Mouse (Mus musculus) hindbrain, postnatal 0 days (tissue): Measurements from ENCODE around the gene Lypla2. TPM values are rescaled to one million over a fixed set of nuclear protein-coding genes. Genes with fewer than 3 reads are reported as not detected.

Experiments used
- ATAC-seq: fragments of 200-750 bp; cut with Nextera tagmentation; 2 replicates; pipeline ENCODE4 v1.8.0; 2017; ENCODE audit warnings: mild to moderate bottlenecking, moderate TSS enrichment, moderate library complexity
- DNase-seq: peaks from one replicate; pipeline ENCODE4 v3.0.0-alpha.2; 2015; ENCODE audit warnings: low spot score
- H3K27ac ChIP-seq: fragments of 300-500 bp; sonication (generic); 2 replicates; pipeline ENCODE4 v1.5.1; 2014; ENCODE audit warnings: mild to moderate bottlenecking
- H3K27me3 ChIP-seq: fragments of 300-500 bp; sonication (generic); 2 replicates; pipeline ENCODE4 v1.6.1; 2014; ENCODE audit warnings: low read length, mixed read lengths; ENCODE audit not compliant: insufficient read depth
- H3K36me3 ChIP-seq: fragments of 300-500 bp; sonication (generic); 2 replicates; pipeline ENCODE4 v1.6.1; 2014; ENCODE audit warnings: low read length, mixed read lengths; ENCODE audit not compliant: insufficient read depth
- H3K4me1 ChIP-seq: fragments of 300-500 bp; sonication (generic); 2 replicates; pipeline ENCODE4 v1.6.1; 2014; ENCODE audit warnings: antibody characterized with exemption, low read length, mixed read lengths; ENCODE audit not compliant: insufficient read depth
- H3K4me2 ChIP-seq: fragments of 300-500 bp; sonication (generic); 2 replicates; pipeline ENCODE4 v1.6.1; 2014; ENCODE audit warnings: low read depth, mild to moderate bottlenecking, low read length, moderate library complexity, mixed read lengths
- H3K4me3 ChIP-seq: fragments of 300-500 bp; sonication (generic); 2 replicates; pipeline ENCODE4 v1.5.1; 2014; ENCODE audit warnings: low read length
- H3K9ac ChIP-seq: fragments of 300-500 bp; sonication (generic); replicated peaks from 2 replicates; pipeline ENCODE4 v1.6.1; 2014; ENCODE audit warnings: mild to moderate bottlenecking, low read length, moderate library complexity, mixed read lengths
- H3K9me3 ChIP-seq: fragments of 300-500 bp; sonication (generic); 2 replicates; pipeline ENCODE4 v1.6.1; 2016; ENCODE audit warnings: low read length, mixed read lengths
- CTCF ChIP-seq: IDR thresholded peaks from 2 replicates; pipeline ENCODE4 v1.5.1; 2016; ENCODE audit warnings: antibody characterized with exemption, control low read depth, low read depth
- WGBS: fragments of 180-500 bp; shearing (Covaris S2); extraction: QIAGEN DNeasy Blood & Tissue Kit; methylation state at CpG from one replicate; pipeline ENCODE4 v1.1.7; 2014; 5-methylcytosine and 5-hydroxymethylcytosine counted together
- polyA plus RNA-seq: library from polyadenylated mRNA; unstranded; fragments of >200 nt; fragmentation: Nextera tagmentation; extraction: Ambion mirVana; gene quantifications from 2 replicates; pipeline ENCODE4 v1.2.1, GENCODE M21; 2015
- total RNA-seq: library from RNA; depleted of rRNA; stranded (reverse); fragments of >200 nt; gene quantifications from 2 replicates; pipeline ENCODE4 v1.2.3, GENCODE M21; 2014; rRNA removed

The Lypla2 gene
- total RNA-seq (135 and 172 TPM in 2 replicates), polyA plus RNA-seq (183 and 186 TPM in 2 replicates)

DNA sequence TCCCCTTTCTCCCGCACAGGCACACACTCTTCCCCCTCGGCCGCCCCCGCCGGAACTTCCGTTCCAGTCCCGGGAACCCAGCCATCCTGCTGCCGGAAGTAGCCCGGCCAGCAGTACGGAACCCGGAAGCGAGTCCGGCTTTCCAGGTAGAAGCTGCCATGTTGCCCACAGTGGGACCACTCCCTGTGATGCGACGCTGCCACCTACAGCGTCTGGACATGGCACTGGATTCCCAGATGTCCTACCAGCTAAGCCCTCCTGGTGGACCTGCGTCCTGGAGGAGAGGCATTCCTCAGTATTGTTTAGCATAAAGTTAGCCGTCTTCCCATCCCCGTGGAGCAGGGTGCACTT, at the start of gene Lypla2:
Gene Lypla2 (minus strand): TSS at position 71 of the 351 bp plus-strand sequence.
- DNase-seq (peak; percentile 93), ATAC-seq (peak; percentile 87)
- H3K9me3 ChIP-seq = no peaks in the 10 kb centered on the region
- peak within 1 kb of the TSS; percentile 76; the same call in 1 of the 2 replicates for H3K27ac ChIP-seq
- peak within 1 kb of the TSS; percentile 94 for H3K9ac ChIP-seq
- no peaks in the 10 kb centered on the region for H3K27me3 ChIP-seq
- under 1% methylated on average over 19 of the region's 19 CpGs for WGBS
- peaks cover 8% of the 10 kb centered on the region for H3K4me1 ChIP-seq
- peak within 1 kb of the TSS; percentile 95 for H3K4me3 ChIP-seq
- peak within 1 kb of the TSS; percentile 96 for H3K4me2 ChIP-seq
- H3K36me3 ChIP-seq = peaks cover 40% of the 10 kb centered on the region
- TF ChIP-seq CTCF = no peak

DNA sequence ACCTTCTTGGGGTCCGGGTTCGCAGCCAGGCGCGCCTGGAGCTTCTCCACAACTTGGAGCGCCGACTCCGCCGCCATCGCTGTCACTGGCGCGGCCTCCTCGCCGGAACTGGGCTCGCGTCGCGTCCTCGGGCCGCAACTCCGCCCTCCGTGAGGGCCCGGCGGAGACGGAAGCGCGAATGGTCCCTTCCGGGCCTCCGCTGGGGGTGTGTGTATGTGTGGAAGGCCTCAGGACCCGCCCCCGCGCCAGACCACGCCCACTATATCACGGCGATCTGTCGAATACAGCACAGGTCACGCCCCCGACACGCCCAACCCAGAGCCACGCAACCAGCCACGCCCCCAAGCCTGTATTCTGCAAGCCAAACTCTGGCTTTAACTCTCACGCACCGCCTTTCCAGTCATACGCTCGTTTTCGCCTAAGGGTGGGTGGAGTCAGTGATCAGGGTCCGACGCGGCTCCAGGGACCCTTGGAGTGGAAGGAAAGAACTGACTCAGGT, 49.2 kb upstream of the Lypla2 start, which contains the start of gene Eloa:
Gene Eloa (minus strand): TSS at position 215 of the 499 bp plus-strand sequence.
- Histone ChIP-seq H3K4me3 (peak within 1 kb of the TSS; percentile 98), H3K27ac (peak within 1 kb of the TSS; percentile 82), H3K4me2 (peak within 1 kb of the TSS; percentile 98), H3K27me3 (no peaks in the 10 kb centered on the region), H3K36me3 (no peaks in the 10 kb centered on the region), H3K4me1 (peaks cover 5% of the 10 kb centered on the region; the same call in 1 of the 2 replicates), H3K9ac (peak within 1 kb of the TSS; percentile 98), H3K9me3 (no peaks in the 10 kb centered on the region)
- under 1% methylated on average over 29 of the region's 48 CpGs for WGBS
- DNase-seq = peak; percentile 98
- peak; percentile 99 for ATAC-seq
- TF ChIP-seq CTCF = no peak; the same call in 1 of the 2 replicates

GRCm38 (mm10) chr4:136020743-136021548, 48.5 kb upstream of the Lypla2 start:
- Histone ChIP-seq H3K27ac (peak overlapping the region; percentile 82), H3K9ac (peak overlapping the region; percentile 98), H3K27me3 (no peaks in the 10 kb centered on the region), H3K4me1 (peaks cover 5% of the 10 kb centered on the region; the same call in 1 of the 2 replicates), H3K4me3 (peak overlapping the region; percentile 98), H3K9me3 (no peaks in the 10 kb centered on the region), H3K36me3 (no peaks in the 10 kb centered on the region), H3K4me2 (peak overlapping the region; percentile 98)
- TF ChIP-seq CTCF = no peak
- ATAC-seq (peak; percentile 78), DNase-seq (peak; percentile 11)
- WGBS = under 1% methylated on average over 49 of the region's 62 CpGs

DNA sequence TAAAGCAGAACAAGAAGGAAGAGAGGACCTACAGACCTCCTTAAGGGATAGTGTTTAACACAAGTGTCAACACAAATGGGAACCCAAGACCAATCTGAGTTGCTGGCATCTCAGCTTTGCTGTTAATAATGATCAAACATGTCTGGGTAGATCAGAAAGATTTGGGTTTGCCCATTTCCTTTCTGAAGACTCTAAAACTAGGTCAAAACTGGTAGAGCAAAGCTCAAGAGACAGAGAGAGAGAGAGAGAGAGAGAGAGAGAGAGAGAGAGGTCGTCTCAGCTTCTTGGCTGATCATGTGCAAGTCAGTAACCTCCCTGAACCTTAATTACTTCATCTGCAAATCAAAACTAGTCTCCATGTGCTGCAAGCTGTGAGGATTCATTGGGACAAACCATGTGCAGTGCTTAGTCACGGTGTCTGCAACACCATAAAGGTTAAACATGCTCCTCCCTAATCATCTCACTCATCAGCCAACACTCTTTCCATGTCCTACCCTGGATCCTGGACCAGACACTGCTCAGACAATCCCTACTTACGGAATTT, 43.7 kb upstream of the Lypla2 start:
- no peak overlapping the region for H3K4me2 ChIP-seq
- H3K9me3 ChIP-seq = no peaks in the 10 kb centered on the region
- WGBS = 86% methylated on average over 3 of the region's 3 CpGs
- ATAC-seq (no peak), DNase-seq (no peak)
- no peak overlapping the region for H3K27ac ChIP-seq
- no peak for TF ChIP-seq CTCF
- no peak overlapping the region for H3K9ac ChIP-seq
- no peaks in the 10 kb centered on the region; the same call in 1 of the 2 replicates for H3K36me3 ChIP-seq
- peaks cover 5% of the 10 kb centered on the region; the same call in 1 of the 2 replicates for H3K4me1 ChIP-seq
- H3K27me3 ChIP-seq = no peaks in the 10 kb centered on the region
- no peak overlapping the region for H3K4me3 ChIP-seq

DNA sequence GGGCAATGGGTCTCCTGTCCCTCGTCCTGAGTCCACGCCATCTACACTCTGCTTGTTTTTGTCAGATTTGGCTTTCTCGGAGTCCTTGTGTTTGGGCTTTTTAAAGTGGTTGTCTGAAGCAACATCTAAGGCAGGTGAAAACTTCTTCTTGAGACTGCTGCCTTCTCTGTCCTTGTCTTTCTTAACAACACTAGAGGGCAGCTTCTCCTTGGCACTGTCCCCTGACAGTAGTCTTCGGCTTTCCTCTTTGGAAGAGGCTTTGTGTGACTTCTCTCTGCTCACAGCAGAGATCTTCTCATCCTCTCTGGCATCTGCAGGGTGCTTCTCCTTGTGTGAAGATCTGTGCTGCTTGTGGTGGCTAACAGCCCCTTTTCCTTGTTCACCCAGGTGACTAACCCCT, 38.2 kb upstream of the Lypla2 start:
- Histone ChIP-seq H3K4me1 (no peaks in the 10 kb centered on the region), H3K4me2 (no peak overlapping the region), H3K9me3 (no peaks in the 10 kb centered on the region), H3K4me3 (no peak overlapping the region), H3K27ac (no peak overlapping the region), H3K9ac (no peak overlapping the region), H3K36me3 (peaks cover 47% of the 10 kb centered on the region), H3K27me3 (no peaks in the 10 kb centered on the region)
- TF ChIP-seq CTCF = no peak
- ATAC-seq = no peak
- 90% methylated on average over 4 of the region's 4 CpGs for WGBS
- DNase-seq = no peak

DNA sequence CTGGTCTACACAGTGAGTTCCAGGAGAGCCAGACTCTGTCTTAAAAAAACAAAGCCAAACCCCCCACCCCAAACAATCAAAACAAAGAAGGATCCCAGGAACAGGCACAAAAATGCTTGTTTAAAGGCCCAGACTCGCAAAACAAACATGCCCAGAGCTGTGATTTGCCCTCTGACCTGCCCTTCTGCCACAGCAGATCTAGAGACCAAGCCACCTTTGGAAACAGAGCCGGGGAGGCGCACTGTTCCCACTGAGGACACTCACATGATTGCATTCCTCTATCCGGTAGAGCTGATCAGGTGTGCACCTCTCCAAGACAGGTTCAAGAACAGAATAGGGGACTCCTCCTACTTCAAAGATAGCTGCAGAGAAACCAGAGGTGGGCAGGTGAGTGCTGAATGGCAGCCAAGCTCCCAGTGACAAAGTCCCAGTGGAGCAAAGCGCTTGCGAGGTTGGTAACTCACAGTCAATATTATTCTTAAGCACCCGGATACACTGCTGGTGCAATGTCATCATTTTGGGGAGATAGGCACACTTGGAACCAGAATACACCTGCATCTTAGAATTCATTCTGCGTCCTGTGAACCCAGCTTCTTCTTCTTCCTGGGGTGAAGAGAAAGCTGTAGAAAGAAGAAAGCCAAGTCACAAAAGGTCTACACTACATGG, 36.5 kb upstream of the Lypla2 start:
- DNase-seq (no peak), ATAC-seq (no peak)
- Histone ChIP-seq H3K4me2 (no peak overlapping the region), H3K4me1 (no peaks in the 10 kb centered on the region), H3K27ac (no peak overlapping the region), H3K27me3 (no peaks in the 10 kb centered on the region), H3K9me3 (no peaks in the 10 kb centered on the region), H3K36me3 (peaks cover 63% of the 10 kb centered on the region), H3K4me3 (no peak overlapping the region), H3K9ac (no peak overlapping the region)
- 91% methylated on average over 8 of the region's 8 CpGs for WGBS
- TF ChIP-seq CTCF = no peak
